Mouse (Mus musculus) midbrain, embryonic 10.5 days (tissue): Measurements from ENCODE around the gene Gpatch8. TPM values are rescaled to one million over a fixed set of nuclear protein-coding genes. Genes with fewer than 3 reads are reported as not detected.
A peak's percentile ranks its signal among the peaks of the same experiment; 100 is the strongest.

ENCODE experiments used
- DNase-seq: peaks from one replicate; pipeline ENCODE4 v3.0.0-alpha.2; 2017; ENCODE audit warnings: low spot score
- H3K27ac ChIP-seq: fragments of 300-500 bp; sonication (generic); replicated peaks from 2 replicates; pipeline ENCODE4 v1.5.1; 2016; ENCODE audit warnings: mild to moderate bottlenecking
- H3K27me3 ChIP-seq: fragments of 300-500 bp; sonication (generic); 2 replicates; pipeline ENCODE4 v1.6.1; 2016; ENCODE audit warnings: low read depth, mild to moderate bottlenecking; ENCODE audit not compliant: poor library complexity, severe bottlenecking
- H3K36me3 ChIP-seq: fragments of 300-500 bp; sonication (generic); 2 replicates; pipeline ENCODE4 v1.6.1; 2016; ENCODE audit warnings: mild to moderate bottlenecking, moderate library complexity
- H3K4me1 ChIP-seq: fragments of 300-500 bp; sonication (generic); 2 replicates; pipeline ENCODE4 v1.6.1; 2016
- H3K4me3 ChIP-seq: fragments of 300-500 bp; sonication (generic); 2 replicates; pipeline ENCODE4 v1.5.1; 2016; ENCODE audit warnings: mild to moderate bottlenecking, moderate library complexity
- H3K9me3 ChIP-seq: fragments of 300-500 bp; sonication (generic); replicated peaks from 2 replicates; pipeline ENCODE4 v1.6.1; 2016; ENCODE audit warnings: mild to moderate bottlenecking
- WGBS: fragments of 180-500 bp; shearing (Covaris S2); methylation state at CpG from one replicate; pipeline ENCODE4 v1.1.7; 2016; 5-methylcytosine and 5-hydroxymethylcytosine counted together
- polyA plus RNA-seq: library from polyadenylated mRNA; unstranded; fragments of >200 nt; fragmentation: Nextera tagmentation; extraction: Ambion mirVana; gene quantifications from 2 replicates; pipeline ENCODE4 v1.2.1, GENCODE M21; 2016

Gpatch8 gene
- polyA plus RNA-seq, 1 experiment from 2014 or later: 65.5 TPM

DNA sequence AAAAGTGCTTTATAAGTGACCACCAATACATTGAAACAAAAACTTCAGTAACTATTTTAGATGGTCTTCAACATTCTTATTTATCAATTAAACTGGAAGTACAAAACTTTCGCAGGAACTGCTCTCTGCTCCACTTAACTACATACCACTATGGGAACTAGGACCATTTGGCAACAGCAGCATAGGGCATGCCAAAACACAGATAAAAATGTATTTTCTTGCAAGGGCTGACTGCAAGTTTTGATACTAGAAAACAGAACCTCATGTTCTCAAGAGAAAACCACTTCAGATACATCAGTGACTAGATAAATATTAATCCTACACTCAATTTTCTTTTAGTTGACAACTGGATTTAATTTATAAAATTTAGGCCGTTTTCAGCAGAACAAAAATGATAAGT is 22.1 kb downstream of the Gpatch8 start:
- Histone ChIP-seq H3K27me3 (no peaks in the 10 kb centered on the region), H3K27ac (no peak overlapping the region), H3K9me3 (no peaks in the 10 kb centered on the region), H3K4me1 (peaks cover 6% of the 10 kb centered on the region; the same call in 1 of the 2 replicates), H3K36me3 (peaks cover 44% of the 10 kb centered on the region), H3K4me3 (no peak overlapping the region)
- 91% methylated on average over 2 of the region's 2 CpGs for WGBS
- no peak for DNase-seq

DNA sequence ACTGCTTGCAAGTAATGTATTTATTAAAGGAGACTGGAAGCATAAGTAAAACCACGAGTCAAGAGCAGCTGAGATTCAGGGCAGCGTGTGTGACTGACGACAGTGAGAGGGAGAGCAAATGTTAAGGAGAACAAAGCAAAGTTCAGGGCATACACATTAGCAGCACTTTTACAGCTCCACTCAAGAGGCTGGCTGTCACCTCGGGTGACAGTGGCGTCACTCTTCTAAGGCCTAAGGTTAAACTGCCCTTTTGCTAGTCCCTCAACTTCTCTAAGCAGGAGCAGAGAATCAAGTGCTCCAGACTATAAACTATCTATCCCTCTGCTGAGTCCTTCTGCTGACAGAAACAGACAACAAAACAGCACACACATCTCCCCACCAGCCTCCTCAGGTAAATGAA is 24.8 kb downstream of the Gpatch8 start:
- Histone ChIP-seq H3K27me3 (no peaks in the 10 kb centered on the region), H3K36me3 (peaks cover 32% of the 10 kb centered on the region), H3K4me3 (no peak overlapping the region), H3K27ac (no peak overlapping the region), H3K9me3 (no peaks in the 10 kb centered on the region), H3K4me1 (peaks cover 11% of the 10 kb centered on the region)
- DNase-seq: no peak
- WGBS: 72% methylated on average over 5 of the region's 5 CpGs

DNA sequence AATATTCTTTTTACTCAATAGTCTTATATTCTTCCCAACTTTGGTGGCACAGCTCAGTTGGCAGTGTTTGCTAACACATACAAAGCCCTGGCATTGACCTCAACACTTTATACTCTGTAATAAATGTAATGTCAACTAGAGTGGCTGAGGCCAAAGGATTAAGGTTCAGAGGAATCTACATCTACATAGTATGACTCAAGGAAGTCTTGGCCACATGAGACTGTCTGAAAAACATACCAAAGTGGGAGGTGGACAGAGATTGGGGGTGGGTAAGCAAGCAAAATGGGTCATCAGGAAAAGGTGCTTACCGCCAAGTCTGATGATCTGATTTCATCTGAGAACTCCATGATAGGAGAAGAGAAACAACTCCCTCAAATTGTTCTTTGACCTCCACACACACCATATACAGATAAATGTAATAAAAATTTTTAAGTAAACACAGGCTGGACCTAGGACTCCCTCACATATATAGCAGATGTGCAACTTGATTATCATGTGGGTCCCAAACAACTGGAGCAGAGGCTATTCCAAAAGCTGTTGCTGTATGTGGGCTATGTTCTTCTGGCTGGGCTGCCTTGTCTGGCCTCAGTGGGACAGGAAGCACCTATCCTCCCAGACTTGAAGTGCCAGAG is 41.3 kb downstream of the Gpatch8 start:
- 93% methylated on average over 1 of the region's 1 CpGs for whole genome bisulfite sequencing
- Histone ChIP-seq H3K9me3 (no peaks in the 10 kb centered on the region), H3K36me3 (peaks cover 60% of the 10 kb centered on the region), H3K4me3 (no peak overlapping the region), H3K27me3 (no peaks in the 10 kb centered on the region), H3K4me1 (no peaks in the 10 kb centered on the region), H3K27ac (no peak overlapping the region)
- DNase-seq: no peak

DNA sequence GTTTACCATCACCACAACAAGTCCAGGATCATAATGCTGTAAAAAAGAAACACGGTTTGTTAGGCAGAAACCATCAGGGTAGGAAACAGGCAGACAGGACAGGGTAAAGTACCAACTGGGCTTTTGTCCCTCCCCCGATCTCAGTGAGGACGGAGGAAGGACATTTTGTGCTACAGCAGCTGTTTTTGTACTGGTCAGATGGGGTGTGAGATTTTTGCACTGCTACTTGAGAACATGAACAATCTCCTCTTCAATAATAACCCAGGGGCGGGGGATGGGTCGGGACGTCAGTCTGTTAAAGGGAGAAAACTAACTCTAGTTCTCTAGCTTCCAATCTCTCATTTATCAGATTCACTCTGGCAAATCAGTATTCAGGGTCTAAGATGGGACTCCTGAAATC is 46.0 kb downstream of the Gpatch8 start:
- 84% methylated on average over 6 of the region's 6 CpGs for WGBS
- Histone ChIP-seq H3K9me3 (no peaks in the 10 kb centered on the region), H3K27me3 (no peaks in the 10 kb centered on the region), H3K4me1 (no peaks in the 10 kb centered on the region), H3K36me3 (peaks cover 55% of the 10 kb centered on the region), H3K27ac (no peak overlapping the region), H3K4me3 (no peak overlapping the region)
- no peak for DNase-seq

DNA sequence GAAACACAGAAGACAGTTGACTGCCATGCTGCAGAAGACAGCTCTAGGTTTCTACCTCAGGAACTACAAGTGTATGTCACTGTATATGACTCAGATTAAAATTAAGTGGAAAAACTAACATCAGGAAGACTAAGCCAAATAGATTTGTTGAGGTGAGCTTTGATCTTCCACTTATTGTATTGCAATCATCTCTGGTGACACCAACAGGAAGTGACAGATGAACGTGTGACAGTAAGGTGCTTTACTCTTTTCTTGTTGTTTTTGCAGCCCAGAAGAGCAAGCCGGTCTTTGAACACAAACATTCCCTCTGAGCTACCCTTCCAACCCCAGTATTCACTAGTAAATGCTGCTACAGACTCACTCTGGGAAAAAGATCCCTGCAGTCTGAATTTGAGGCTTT is 59.5 kb downstream of the Gpatch8 start:
- H3K4me3 ChIP-seq: no peak overlapping the region
- DNase-seq: no peak
- no peak overlapping the region for H3K27ac ChIP-seq
- no peaks in the 10 kb centered on the region for H3K27me3 ChIP-seq
- no peaks in the 10 kb centered on the region for H3K4me1 ChIP-seq
- H3K9me3 ChIP-seq: no peaks in the 10 kb centered on the region
- 93% methylated on average over 2 of the region's 2 CpGs for WGBS
- peaks cover 94% of the 10 kb centered on the region for H3K36me3 ChIP-seq

DNA sequence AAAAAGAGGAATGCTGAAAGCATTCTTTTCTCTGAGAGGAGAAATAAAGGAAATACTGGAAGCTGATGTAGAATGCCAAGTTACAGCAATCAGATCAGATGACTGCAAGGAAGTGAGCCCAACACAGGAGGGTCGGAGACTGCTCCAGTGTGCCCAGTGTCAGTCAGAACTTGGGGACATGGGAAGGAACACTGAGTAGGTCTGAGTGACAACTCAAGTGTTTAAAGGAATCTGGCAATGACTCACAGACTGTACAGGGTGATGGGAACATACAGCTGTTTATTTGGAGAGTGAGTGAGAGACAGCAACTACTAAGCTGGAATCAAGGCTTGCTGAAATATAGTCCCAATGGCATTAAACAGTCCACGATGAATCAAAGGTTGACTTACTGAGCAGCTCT is 60.0 kb downstream of the Gpatch8 start:
- no peaks in the 10 kb centered on the region for H3K27me3 ChIP-seq
- no peak overlapping the region for H3K27ac ChIP-seq
- H3K9me3 ChIP-seq: no peaks in the 10 kb centered on the region
- no peak for DNase-seq
- H3K4me1 ChIP-seq: no peaks in the 10 kb centered on the region
- H3K4me3 ChIP-seq: no peak overlapping the region
- peaks cover 96% of the 10 kb centered on the region for H3K36me3 ChIP-seq
- 94% methylated on average over 2 of the region's 2 CpGs for WGBS

DNA sequence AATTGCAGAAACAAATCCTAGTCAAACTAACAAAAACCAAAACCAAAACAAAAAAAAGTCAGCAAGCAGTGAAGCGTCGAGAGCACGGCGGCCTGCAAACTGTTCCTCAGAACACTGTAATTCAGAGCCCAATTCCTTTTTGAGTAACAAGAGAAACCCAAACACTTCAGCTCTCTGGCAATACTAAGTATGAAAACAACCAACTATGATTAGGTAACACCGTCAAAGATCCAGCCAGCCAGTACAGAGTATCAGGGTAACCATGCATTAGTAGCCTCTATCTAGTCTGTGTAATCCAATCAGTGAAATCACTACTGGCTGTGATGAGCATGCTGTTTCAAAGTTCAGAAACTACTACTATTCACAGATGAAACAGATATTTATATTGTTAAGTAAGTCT is 60.5 kb downstream of the Gpatch8 start:
- Histone ChIP-seq H3K9me3 (no peaks in the 10 kb centered on the region), H3K27me3 (no peaks in the 10 kb centered on the region), H3K27ac (no peak overlapping the region), H3K36me3 (peaks cover 96% of the 10 kb centered on the region), H3K4me1 (no peaks in the 10 kb centered on the region), H3K4me3 (no peak overlapping the region)
- DNase-seq: no peak
- WGBS: over 99% methylated on average over 5 of the region's 5 CpGs

DNA sequence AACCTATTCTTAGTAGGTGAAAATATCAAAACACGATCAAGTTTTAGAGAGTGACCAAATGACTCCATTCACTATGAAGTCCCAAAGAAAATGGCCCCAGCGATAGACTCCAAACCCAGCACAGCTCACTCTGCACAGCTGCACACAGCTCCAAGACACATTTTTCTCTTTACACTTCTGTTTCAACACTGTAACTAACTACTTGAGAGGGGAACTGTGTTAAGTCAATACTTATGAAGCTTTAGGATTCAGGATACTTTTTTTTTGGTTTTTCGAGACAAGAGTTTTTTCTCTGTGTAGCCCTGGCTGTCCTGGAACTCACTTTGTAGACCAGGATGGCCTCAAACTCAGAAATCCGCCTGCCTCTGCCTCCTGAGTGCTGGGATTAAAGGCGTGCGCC is 61.1 kb downstream of the Gpatch8 start:
- peaks cover 92% of the 10 kb centered on the region for H3K36me3 ChIP-seq
- DNase-seq: no peak

DNA sequence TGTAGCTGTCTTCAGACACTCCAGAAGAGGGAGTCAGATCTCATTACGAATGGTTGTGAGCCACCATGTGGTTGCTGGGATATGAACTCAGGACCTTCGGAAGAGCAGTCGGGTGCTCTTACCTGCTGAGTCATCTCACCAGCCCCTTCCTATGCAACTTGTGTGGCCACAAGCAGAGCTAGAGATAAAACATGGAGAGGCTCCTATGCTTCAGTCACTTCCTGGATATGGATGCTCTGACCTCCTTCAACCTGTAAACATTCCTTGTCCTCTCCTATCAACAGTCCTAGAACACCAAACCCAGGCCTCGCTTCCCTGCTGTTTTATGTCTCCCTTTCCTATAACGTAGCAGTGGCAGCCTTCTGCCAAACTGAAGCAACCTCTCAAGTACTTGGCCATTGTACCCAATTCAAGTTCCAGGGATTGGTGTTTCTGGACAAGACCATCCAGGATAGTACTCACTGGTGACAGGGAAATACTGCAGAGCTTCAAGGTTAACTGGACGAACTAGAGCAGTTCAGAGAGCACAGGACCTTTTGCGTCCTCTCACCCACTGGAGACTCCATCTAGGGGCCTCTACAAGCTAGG is 62.0 kb downstream of the Gpatch8 start:
- 96% methylated on average over 7 of the region's 7 CpGs for WGBS
- DNase-seq: no peak
- Histone ChIP-seq H3K4me1 (no peaks in the 10 kb centered on the region), H3K9me3 (no peaks in the 10 kb centered on the region), H3K36me3 (peaks cover 86% of the 10 kb centered on the region), H3K27me3 (no peaks in the 10 kb centered on the region), H3K27ac (no peak overlapping the region), H3K4me3 (no peak overlapping the region)

More for the DNA sequence above, 61.1 kb downstream of the Gpatch8 start:
- H3K9me3 ChIP-seq: no peaks in the 10 kb centered on the region
- no peaks in the 10 kb centered on the region for H3K27me3 ChIP-seq
- H3K4me1 ChIP-seq: no peaks in the 10 kb centered on the region
- H3K4me3 ChIP-seq: no peak overlapping the region
- H3K27ac ChIP-seq: no peak overlapping the region
- 97% methylated on average over 6 of the region's 6 CpGs for WGBS

DNA sequence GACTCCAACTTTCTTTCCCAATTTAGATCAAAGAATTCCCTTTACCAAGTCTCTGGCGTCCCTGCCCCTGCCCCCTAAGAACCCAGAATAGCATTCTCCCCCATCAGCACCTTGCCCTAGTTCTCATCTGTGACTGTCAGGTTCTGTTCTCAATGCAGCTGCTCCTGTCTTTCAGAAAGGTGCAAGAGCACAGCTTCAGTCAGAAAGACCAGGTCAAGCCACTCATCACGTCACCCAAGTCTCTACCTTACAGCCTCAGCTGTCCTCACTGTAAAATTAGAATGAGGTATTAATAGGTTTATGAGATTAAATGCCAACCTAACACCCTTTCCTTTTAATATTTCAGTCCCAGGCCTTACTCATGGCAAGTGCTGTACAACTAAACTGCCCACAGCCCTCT is 63.0 kb downstream of the Gpatch8 start:
- Histone ChIP-seq H3K4me1 (no peaks in the 10 kb centered on the region), H3K27ac (no peak overlapping the region), H3K9me3 (no peaks in the 10 kb centered on the region), H3K4me3 (no peak overlapping the region), H3K27me3 (no peaks in the 10 kb centered on the region), H3K36me3 (peaks cover 77% of the 10 kb centered on the region)
- no peak for DNase-seq
- 97% methylated on average over 2 of the region's 2 CpGs for WGBS

DNA sequence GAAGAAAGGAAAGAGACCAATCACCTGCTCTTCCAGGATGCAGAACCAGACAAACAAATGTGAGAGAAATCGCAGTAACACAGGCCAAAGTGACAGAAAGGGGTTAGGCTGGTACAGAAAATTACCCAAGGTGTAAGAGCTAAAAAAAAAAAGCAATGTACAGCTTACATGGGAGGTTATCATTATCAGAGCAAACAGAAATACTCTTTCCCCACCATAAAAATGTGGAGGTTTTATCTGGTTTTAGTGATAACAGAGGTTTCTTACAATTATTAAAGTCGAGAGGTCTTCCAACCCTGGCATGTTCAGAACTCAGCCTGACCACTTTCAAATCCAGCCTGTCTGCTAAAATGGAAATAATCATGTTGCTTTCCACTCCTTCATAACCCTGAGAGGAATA is 68.3 kb downstream of the Gpatch8 start:
- DNase-seq: no peak
- peaks cover 73% of the 10 kb centered on the region for H3K36me3 ChIP-seq
- H3K4me1 ChIP-seq: no peaks in the 10 kb centered on the region
- 97% methylated on average over 2 of the region's 2 CpGs for WGBS
- no peak overlapping the region for H3K4me3 ChIP-seq
- H3K27me3 ChIP-seq: no peaks in the 10 kb centered on the region
- H3K27ac ChIP-seq: no peak overlapping the region
- H3K9me3 ChIP-seq: no peaks in the 10 kb centered on the region

DNA sequence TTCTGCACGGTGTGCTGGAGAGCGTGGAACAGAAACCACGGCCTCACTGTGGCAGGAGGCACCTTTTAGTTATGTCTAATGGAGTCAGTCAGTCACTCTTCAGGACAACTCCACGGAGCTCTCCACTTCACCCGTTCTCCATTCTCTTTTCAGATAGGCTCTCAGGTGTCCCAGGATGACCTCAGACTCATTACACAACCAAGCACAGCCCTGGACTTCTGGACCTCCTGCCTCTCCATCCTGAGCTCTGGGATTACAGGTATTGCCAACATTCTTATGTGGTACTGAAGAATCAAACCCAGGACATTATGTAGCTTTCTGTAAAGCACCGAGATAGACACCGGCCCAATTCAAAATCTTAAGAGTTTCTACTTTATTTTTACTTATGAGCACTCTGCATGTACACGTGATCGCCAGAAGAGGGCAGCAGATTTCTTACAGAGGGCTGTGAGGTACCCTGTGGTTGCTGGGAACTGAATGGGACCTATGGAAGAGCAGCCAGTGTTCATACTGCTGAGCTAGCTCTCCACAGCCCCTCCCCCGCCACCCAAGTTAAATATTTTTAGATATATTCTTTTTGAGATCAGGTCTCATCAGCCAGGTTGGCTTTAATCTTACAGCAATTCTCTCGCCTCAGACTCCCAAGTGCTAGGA is 69.3 kb downstream of the Gpatch8 start:
- H3K27me3 ChIP-seq: no peaks in the 10 kb centered on the region
- H3K4me1 ChIP-seq: no peaks in the 10 kb centered on the region
- H3K9me3 ChIP-seq: no peaks in the 10 kb centered on the region
- DNase-seq: peak; percentile 38
- peaks cover 73% of the 10 kb centered on the region for H3K36me3 ChIP-seq
- 71% methylated on average over 11 of the region's 11 CpGs for WGBS
- no peak overlapping the region for H3K27ac ChIP-seq
- no peak overlapping the region for H3K4me3 ChIP-seq

DNA sequence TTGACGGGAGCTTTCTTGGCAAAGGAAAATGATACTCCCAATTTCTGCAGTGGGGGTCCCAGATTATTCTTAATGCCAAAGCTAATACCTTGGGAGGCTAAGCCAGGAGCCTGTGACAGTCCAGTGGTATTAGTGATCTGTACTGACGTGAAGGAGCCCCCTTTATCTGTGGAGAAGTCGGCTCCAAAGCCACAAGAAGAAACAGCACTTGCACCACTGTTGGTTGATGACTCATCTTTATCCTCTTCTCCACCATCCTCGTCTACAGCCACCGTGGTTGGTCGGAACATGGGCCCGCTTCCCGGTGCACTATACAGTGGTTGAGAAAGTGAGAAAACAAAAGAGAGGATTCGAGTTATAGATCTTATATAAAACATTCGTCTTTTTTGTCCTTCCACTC is 74.4 kb downstream of the Gpatch8 start:
- Histone ChIP-seq H3K27ac (no peak overlapping the region), H3K4me3 (no peak overlapping the region), H3K4me1 (no peaks in the 10 kb centered on the region), H3K36me3 (peaks cover 93% of the 10 kb centered on the region), H3K27me3 (no peaks in the 10 kb centered on the region), H3K9me3 (no peaks in the 10 kb centered on the region)
- DNase-seq: no peak
- WGBS: 96% methylated on average over 10 of the region's 10 CpGs
